Mouse (Mus musculus): ENCODE results near the gene 1700088E04Rik.
A peak's percentile ranks its signal among the peaks of the same experiment; 100 is the strongest.

Gene 1700088E04Rik

GRCm38 (mm10) chr15:79140866-79141565 lies at the start of gene 1700088E04Rik, which contains the start of gene Polr2f:
Gene 1700088E04Rik (minus strand): TSS chr15:79141253.
Gene Polr2f (plus strand): TSS chr15:79141009.
- peak; percentile 95 for DNase-seq

GRCm38 (mm10) chr15:79187819-79188218 lies 46.8 kb upstream of the 1700088E04Rik start:
- no peak for DNase-seq

- no peak for DNase-seq
Observed at GRCm38 (mm10) chr15:79185213-79185612, 44.2 kb upstream of the 1700088E04Rik start.

DNA sequence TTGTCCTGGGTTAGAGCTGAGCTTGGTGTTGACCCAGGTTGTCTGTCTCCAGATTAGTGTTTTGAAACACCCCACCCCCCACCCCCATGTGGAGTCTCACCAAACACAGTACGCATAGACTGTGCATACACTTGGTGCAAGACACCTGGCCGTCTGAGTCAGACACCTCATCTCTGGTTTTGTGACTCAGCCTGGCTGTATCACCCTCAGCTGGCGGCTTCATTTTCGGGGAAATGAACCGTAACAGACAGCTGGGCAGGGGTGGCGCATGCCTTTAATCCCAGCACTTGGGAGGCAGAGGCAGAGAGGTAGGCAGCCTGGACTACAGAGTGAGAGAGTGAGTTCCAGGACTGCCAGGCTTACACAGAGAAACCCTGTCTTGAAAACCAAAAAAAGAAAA lies 35.9 kb upstream of the 1700088E04Rik start:
- no peak for DNase-seq

DNA sequence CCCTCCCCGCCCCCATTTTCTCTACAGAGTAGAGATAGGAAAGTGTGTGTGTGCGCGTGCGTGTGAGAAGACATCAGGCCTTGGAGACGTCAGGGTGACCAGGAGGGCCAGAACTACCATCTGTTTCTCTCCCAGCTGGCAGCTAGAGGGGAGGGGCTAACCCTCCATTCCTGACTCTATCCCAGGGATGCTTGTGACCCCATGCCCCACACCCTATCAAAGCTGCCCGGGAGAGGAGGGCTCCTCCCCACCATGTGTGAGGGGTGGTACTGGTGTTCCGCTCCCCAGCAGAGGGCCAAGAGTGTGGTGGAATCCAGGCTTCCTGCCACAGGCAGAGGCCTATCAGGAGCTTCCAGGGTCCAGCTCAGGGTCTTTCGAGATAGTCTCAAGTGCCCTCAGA lies 25.7 kb upstream of the 1700088E04Rik start:
- DNase-seq = no peak

- DNase-seq = no peak
Observed at GRCm38 (mm10) chr15:79165140-79165539, 24.1 kb upstream of the 1700088E04Rik start, which contains the start of gene Sox10. Gene Sox10 (minus strand): TSS chr15:79165240.

- DNase-seq = no peak
Observed at GRCm38 (mm10) chr15:79164251-79164650, 23.2 kb upstream of the 1700088E04Rik start.

DNA sequence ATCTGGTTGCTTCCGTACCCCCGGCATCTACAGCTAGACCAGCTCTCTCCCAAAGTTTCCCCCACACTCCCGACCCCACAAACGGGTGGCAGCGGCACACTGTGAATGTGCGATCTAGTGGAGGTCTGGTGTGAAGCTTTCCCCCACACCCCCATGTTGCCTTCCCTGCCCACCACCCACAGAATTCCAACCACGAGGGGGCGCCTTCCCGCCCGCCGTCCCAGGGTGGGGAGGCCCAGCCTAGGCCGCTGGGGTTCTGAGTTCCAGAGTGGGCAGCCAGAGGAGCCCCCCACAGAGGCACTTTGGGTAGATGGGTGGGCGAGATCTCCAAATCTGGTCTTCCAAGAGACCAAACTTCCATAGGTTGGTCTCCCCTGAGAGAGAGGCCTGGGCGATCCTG lies 21.8 kb upstream of the 1700088E04Rik start:
- no peak for DNase-seq

DNA sequence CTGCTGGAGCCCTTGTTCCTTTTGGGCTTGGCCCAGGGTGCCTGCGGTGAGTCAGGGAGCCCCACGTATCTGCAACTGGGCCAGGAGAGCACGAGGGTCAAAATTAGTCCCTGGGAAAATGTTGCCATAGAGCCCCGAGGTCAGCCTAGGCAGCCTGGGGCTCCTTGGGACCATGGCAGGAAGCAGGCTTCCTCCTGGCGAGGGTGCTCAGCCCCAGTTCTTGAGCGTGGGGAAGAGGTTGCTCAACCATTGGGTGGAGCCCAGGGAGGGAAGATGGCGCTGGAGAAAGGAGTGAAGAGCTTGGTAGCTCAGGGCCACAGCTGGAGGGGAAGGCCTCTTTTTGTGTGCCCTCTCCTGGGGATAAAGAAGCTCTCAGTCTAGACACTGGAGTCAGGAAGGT lies 21.2 kb upstream of the 1700088E04Rik start:
- no peak for DNase-seq

DNA sequence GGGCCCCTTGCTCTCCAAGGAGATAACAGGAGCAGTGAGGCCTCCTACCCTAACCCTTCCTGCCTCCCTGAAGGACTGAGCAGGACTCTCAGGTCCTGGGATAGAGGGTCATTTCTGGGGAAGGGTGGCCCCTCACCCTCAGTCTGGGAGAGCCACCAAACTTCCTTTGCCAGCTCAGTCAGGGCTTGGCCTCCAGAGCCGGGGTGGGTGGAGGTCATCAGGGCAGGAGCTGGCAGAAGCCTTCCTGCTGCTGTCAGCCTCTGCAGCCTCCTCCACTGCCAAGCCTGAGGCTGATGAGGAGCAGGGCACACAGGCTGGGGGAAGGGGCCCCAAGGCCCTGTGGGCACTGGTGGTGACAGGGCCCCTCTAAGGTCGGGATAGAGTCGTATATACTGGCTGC lies 14.5 kb upstream of the 1700088E04Rik start:
- no peak for DNase-seq

DNA sequence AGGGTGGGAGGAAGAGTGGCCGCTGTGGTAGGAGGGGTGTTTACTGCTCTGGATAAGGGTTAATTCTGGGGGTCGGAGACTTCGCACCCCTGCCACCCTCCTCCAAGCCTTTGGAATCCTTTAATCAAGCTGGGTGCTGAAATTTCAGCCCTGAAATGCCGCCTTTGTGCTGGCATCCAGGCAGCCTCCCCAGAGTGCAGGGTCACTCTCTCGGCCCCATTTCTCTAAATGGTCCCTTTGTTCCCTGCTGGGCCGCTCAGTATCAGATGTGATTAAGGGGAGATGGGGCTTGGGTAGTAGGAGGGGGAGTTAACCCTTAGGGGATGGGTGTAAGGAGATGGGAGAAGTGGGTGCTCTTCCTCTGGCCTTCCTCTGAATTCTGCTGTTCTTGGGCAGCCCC lies 11.7 kb upstream of the 1700088E04Rik start:
- no peak for DNase-seq

- no peak for DNase-seq
Observed at GRCm38 (mm10) chr15:79151881-79152280, 10.8 kb upstream of the 1700088E04Rik start.

GRCm38 (mm10) chr15:79148533-79148932 lies 7.5 kb upstream of the 1700088E04Rik start:
- peak; percentile 93 for DNase-seq

DNA sequence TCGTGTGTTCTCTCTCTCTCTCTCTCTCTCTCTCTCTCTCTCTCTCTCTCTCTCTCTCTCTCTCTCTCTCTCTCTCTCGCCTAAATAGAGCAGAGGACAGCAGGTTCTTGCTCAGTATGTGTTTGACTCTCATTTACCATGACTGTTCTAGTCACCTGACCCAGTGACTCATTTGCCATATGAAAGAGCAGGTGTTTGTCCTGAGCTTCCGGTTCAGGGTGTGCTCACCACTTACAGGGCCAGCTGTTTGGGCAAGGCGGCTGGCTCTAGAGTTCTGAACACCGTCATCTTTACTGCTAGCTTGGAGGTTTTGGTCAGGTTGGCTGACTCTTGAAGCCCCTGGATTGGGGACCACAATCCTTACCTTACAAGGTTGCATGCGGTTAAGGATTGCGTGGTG lies 4.5 kb upstream of the 1700088E04Rik start:
- no peak for DNase-seq

DNA sequence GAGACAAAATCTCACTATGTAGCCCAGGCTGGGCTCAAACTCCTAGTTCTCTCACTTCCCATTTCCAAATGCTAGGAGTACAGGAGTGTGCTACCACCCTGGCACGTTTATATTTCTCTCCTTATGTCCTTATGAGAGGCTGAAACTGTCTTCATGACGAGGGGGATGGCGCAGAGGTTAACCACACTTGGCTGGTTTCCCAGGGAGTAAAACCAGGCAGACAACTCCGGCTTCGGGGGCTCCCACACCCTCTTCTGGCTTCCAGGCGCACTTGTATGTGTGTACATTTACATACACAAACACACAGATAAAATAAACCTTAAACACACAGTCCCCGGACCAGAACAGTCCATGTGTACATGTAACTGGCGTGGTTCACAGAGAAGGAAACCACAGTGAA lies 3.0 kb upstream of the 1700088E04Rik start:
- no peak for DNase-seq

DNA sequence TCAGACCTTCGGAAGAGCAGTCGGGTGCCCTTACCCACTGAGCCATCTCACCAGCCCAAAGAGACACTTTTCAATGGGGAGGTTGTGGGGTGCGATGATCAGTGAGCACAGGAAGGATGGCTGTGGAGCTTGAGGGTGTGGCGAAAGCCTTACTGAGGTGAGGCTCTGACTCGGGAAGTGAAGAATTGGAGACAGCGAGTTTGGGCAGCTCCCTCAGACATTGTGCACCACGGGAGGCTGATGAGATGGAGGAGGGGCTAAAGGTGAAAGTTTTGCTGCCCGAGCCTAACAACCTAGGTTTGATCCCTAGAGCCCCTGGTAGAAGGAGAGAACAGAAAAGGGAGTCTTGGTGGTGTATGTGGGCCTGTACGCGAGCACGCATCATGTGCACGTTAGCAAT lies 2.3 kb upstream of the 1700088E04Rik start:
- DNase-seq = no peak

GRCm38 (mm10) chr15:79141566-79141917 lies 489 bp upstream of the 1700088E04Rik start:
- no peak for DNase-seq

DNA sequence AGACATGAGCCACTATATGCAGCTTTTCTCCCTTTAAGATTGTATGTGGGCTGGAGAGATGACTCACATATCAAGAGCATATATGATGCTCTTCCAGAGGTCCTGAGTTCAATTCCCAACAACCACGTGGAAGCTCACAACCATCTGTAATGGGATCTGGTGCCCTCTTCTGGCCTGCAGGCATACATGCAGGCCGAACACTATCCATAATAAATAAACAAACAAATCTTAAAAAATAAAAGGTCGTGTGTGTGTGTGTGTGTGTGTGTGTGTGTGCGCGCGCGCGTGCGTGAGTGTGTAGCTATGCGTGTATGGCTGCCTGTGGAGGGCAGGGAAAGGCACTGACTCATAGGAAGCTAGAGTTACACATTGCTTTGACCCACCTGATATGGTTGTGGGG lies 1.4 kb downstream of the 1700088E04Rik start:
- no peak for DNase-seq

GRCm38 (mm10) chr15:79135783-79136575 lies 5.1 kb downstream of the 1700088E04Rik start:
- no peak for DNase-seq

GRCm38 (mm10) chr15:79135332-79135731 lies 5.7 kb downstream of the 1700088E04Rik start:
- no peak for DNase-seq

DNA sequence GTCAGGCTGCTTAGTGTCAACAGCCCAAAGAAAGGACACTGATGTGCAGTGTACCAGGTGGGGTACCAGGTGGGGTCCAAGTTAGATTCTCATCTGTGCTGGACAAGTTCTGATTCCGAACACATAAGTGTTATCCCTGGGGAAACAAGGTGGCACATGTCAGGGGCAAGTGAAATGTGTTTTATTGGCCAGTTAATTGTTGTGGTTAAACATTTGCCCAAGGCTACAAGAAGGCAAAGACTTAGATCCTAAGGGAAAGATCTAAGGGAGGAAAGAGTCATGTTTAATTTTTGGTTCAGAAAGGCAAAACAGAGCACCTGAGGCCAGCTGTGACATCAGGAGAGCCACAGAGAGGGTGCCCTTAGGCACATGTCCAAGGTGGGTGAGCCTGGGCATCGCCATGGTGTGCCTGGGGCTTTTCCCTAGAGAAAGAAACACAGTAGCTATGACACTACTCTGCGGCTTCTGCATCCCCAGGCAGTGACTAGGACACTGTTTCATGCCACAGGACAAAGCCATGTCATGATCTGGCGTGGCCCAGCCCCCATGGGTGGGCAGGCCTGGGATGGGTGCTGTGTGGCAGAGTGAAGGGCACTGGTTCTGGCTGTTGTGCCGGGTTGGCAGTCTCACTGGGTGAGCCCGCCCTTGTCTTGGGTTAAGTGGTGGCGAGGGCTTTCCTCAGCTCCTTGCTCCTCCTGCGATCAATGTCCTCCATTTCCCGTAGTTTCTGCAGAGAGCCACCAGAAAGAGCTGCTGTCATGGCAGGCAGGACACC lies 6.4 kb downstream of the 1700088E04Rik start:
- no peak for DNase-seq

DNA sequence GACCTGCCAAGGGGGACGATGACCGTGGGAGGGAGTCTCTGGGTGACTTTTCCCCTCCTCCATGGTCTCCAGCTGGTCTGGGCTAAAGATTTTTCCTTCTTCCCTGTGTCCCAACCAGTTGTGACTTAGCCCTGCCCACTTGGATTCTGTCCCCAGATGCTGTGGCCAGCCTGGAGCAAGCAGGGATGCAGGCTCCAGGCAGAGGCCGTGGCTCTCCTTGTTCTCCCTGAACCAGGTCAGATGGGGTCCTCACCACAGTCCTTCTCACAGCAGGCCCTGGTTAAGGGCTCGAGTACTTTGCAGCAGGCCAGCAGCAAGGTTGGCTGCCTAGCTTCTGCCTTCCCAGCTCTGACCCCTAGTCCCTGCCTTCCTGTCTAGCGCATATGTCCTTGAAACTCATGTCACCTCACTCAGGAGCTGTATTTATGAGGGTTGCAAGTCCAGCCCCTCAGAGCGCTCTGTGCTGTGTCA lies 7.8 kb downstream of the 1700088E04Rik start:
- DNase-seq = no peak

DNA sequence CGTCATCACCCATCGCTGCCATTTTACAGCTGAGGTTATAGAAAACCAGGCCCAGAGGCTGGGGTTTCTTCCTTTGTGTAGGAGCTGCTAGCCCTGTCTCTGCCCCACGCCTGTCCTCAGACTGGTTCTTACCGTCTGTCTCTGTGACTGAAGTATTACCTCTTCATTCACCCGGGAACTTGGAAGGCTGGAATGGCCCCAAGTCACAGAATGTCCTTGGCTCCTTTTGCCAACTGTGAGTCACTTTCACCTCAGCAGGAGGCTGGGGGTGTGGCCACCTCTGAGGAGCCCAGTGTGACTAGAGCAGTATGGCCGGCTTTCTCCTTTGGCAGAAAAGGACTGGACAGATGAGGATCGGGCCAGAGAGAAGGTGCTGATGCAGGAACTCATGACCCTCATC lies 9.6 kb downstream of the 1700088E04Rik start:
- no peak for DNase-seq

All from right cerebral cortex, postnatal 4 days (tissue).